In genomic region chr14:21471975-21472374, GRCm38 (mm10) we compare ENCODE assay signal across 16 mouse cellular contexts.
"Had no signal": no experiment of that assay in that cellular context is flagged by ENCODE, and none has a peak within 500 bp of the region (broad histone marks: within the 10 kb centered on the region; RNA-seq: fewer than 3 reads in every experiment).

No protein-coding gene starts in this region.

- H3K27ac ChIP-seq: kidney, embryonic 15.5 days; liver, embryonic 13.5 days; midbrain, embryonic 12.5 days; midbrain, embryonic 15.5 days; neural tube, embryonic 13.5 days had no signal

- H3K9me3 ChIP-seq: kidney, embryonic 15.5 days; liver, embryonic 13.5 days; midbrain, embryonic 12.5 days; midbrain, embryonic 15.5 days; neural tube, embryonic 13.5 days had no signal

- H3K27me3 ChIP-seq: kidney, embryonic 15.5 days; liver, embryonic 13.5 days; midbrain, embryonic 12.5 days; midbrain, embryonic 15.5 days; neural tube, embryonic 13.5 days had no signal

- H3K9ac ChIP-seq: kidney, embryonic 15.5 days; liver, embryonic 13.5 days; midbrain, embryonic 12.5 days; midbrain, embryonic 15.5 days; neural tube, embryonic 13.5 days had no signal

- H3K4me1 ChIP-seq: kidney, embryonic 15.5 days; liver, embryonic 13.5 days; midbrain, embryonic 15.5 days; neural tube, embryonic 13.5 days had no signal

- H3K4me3 ChIP-seq: kidney, embryonic 15.5 days; liver, embryonic 13.5 days; midbrain, embryonic 12.5 days; midbrain, embryonic 15.5 days; myocyte; neural tube, embryonic 13.5 days had no signal

- DNase-seq: kidney, adult 11 months; kidney, adult 8-10 months; kidney, postnatal 14 days; kidney, postnatal 4 days; layer of hippocampus, adult 9-11 months; liver, embryonic 13.5 days; lung, adult 2 months; lung, postnatal 14 days; lung, postnatal 4 days; retina, postnatal 1 day; thymus, adult 18-20 months had no signal

- H3K36me3 ChIP-seq: kidney, embryonic 15.5 days; liver, embryonic 13.5 days; midbrain, embryonic 12.5 days; midbrain, embryonic 15.5 days; neural tube, embryonic 13.5 days had no signal
